Mouse (Mus musculus): Measurements from ENCODE around the gene Polq. TPM values are rescaled to one million over a fixed set of nuclear protein-coding genes. Genes with fewer than 3 reads are reported as not detected.
"Not testable (repeated sequence)": the region's sequence is repeated elsewhere in the genome, so short reads cannot be mapped to it uniquely, and the experiment has no call there.

Gene Polq
- polyA plus RNA-seq, 1 experiment from 2014 or later, result 16.0 TPM

DNA sequence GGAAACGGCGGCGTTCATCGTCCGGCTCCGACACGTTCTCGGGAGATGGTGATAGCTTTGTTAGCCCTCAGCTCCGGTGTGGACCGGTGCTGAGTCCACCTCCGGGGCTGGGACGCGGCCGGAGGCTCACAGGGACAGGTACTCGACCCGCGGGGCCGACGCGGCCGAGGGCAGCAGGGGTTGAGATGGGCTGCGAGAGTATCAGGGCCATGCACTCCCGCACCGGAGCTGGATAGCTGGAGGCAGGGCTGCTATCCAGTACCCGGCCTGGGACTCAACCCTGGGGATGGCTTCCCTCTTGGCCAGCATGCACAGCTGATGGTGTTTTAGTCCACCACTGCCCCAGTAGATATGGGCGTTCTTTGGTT lies 320 bp downstream of the Polq start:
- Histone ChIP-seq H3K36me3 (peaks cover 15% of the 10 kb centered on the region), H3K27me3 (ENCODE audit: low read depth, poor library complexity, severe bottlenecking) (no peaks in the 10 kb centered on the region), H3K4me3 (peak overlapping the region; percentile 93), H3K9me3 (replicated peaks) (no peaks in the 10 kb centered on the region), H3K4me1 (peaks cover 14% of the 10 kb centered on the region; the same call in 1 of the 2 replicates), H3K27ac (peak overlapping the region; percentile 88)
- WGBS, result 0% methylated on average over 26 of the region's 26 CpGs
- DNase-seq (ENCODE audit: low spot score), result no peak

DNA sequence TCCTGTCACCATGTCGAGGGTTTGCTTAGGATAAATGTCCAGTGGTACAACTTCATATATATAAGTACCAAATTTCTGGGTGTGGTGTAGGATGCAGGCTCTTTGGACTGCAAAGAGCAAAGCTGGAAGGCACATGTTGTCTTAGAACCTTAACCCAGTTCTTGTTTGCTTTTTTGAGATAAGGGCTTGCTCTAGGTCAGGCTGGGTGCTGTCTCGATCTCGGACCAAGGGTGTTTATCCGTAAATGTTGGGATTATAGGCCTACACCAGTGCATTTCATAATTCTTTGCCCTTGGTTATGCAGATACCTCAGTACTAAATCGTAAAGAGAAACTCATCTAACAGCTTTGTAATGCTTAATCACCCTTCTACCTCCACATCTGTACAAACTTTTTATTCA lies 750 bp downstream of the Polq start:
- Histone ChIP-seq H3K27me3 (ENCODE audit: low read depth, poor library complexity, severe bottlenecking) (no peaks in the 10 kb centered on the region), H3K9me3 (replicated peaks) (no peaks in the 10 kb centered on the region), H3K4me1 (peaks cover 14% of the 10 kb centered on the region; the same call in 1 of the 2 replicates), H3K36me3 (peaks cover 19% of the 10 kb centered on the region), H3K4me3 (peak overlapping the region; percentile 93), H3K27ac (peak overlapping the region; percentile 88)
- no peak for DNase-seq (ENCODE audit: low spot score)
- WGBS, result 72% methylated on average over 5 of the region's 5 CpGs

DNA sequence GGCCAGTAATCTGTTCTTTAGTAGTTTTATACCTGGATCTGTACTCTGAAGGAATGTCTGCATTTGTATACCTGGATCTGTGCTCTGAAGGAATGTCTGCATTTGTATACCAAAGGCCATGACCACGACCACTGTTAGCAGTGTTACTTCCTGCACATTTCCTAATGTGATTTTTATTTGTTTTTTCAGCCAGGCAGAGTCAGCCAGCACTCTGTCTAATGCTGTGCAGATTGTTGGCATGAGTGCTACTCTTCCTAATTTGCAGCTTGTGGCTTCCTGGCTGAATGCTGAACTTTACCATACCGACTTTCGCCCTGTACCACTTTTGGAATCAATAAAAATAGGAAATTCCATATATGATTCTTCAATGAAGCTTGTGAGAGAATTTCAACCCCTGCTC lies 16.0 kb downstream of the Polq start:
- no peaks in the 10 kb centered on the region for H3K4me1 ChIP-seq
- no peak overlapping the region for H3K27ac ChIP-seq
- 89% methylated on average over 3 of the region's 3 CpGs for WGBS
- H3K4me3 ChIP-seq, result no peak overlapping the region
- H3K36me3 ChIP-seq, result peaks cover 67% of the 10 kb centered on the region
- no peaks in the 10 kb centered on the region for H3K9me3 ChIP-seq (replicated peaks)
- no peak for DNase-seq (ENCODE audit: low spot score)
- no peaks in the 10 kb centered on the region for H3K27me3 ChIP-seq (ENCODE audit: low read depth, poor library complexity, severe bottlenecking)

DNA sequence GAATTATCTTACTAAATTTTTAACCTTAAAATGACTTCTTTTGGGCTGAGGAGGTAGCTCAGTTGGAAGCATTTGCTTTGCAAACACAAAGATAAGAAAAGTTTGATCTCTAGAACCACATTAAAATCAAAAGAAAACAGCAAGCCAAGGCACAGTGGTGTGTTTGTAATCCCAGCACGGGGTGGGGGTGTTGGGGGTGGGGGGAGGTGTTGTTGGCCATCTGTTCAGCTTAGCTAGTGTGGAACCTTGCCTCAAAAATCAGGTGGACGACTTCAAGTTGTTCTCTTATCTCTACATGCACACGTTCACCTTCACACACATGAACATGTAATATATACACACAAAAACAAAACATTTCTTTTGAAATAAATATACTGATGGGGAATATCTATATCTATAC lies 20.4 kb downstream of the Polq start:
- H3K27ac ChIP-seq, result no peak overlapping the region
- 80% methylated on average over 3 of the region's 3 CpGs for WGBS
- no peaks in the 10 kb centered on the region for H3K27me3 ChIP-seq (ENCODE audit: low read depth, poor library complexity, severe bottlenecking)
- no peak for DNase-seq (ENCODE audit: low spot score)
- peaks cover 77% of the 10 kb centered on the region for H3K36me3 ChIP-seq
- no peak overlapping the region for H3K4me3 ChIP-seq
- no peaks in the 10 kb centered on the region for H3K4me1 ChIP-seq
- H3K9me3 ChIP-seq (replicated peaks), result no peaks in the 10 kb centered on the region

GRCm38 (mm10) chr16:37034751-37035150 lies 23.2 kb downstream of the Polq start:
- Histone ChIP-seq H3K9me3 (replicated peaks) (no peaks in the 10 kb centered on the region), H3K36me3 (peaks cover 76% of the 10 kb centered on the region), H3K4me3 (no peak overlapping the region), H3K27ac (no peak overlapping the region), H3K27me3 (ENCODE audit: low read depth, poor library complexity, severe bottlenecking) (no peaks in the 10 kb centered on the region), H3K4me1 (no peaks in the 10 kb centered on the region)
- 94% methylated on average over 8 of the region's 8 CpGs for WGBS
- no peak for DNase-seq (ENCODE audit: low spot score)

DNA sequence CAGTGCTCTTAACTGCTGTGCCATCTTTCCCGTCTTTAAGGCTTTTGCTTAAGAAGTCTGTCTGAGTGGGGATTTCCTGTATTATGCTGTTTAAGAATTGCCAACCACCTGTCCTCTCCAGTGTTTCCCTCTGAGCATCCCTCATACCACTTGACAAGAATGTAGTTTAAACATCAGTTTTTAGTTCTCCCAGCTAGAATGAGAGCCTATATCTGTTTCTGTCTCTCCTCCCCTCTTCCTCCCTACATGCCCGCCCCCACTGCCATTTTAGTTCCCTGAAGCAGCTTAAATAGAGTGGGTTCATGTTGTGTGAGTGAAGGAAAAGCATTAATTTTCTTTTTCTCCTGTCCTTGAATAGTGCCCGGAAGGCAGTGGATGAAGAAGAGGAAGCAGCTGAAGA lies 48.0 kb downstream of the Polq start:
- Histone ChIP-seq H3K27me3 (ENCODE audit: low read depth, poor library complexity, severe bottlenecking) (no peaks in the 10 kb centered on the region), H3K9me3 (replicated peaks) (no peaks in the 10 kb centered on the region), H3K4me1 (no peaks in the 10 kb centered on the region), H3K27ac (no peak overlapping the region), H3K4me3 (no peak overlapping the region), H3K36me3 (peaks cover 65% of the 10 kb centered on the region)
- DNase-seq (ENCODE audit: low spot score), result no peak
- 86% methylated on average over 3 of the region's 3 CpGs for WGBS

GRCm38 (mm10) chr16:37061261-37061660 lies 49.7 kb downstream of the Polq start:
- 98% methylated on average over 4 of the region's 4 CpGs for WGBS
- Histone ChIP-seq H3K9me3 (replicated peaks) (no peaks in the 10 kb centered on the region), H3K27me3 (ENCODE audit: low read depth, poor library complexity, severe bottlenecking) (no peaks in the 10 kb centered on the region), H3K36me3 (peaks cover 72% of the 10 kb centered on the region), H3K4me1 (no peaks in the 10 kb centered on the region), H3K27ac (no peak overlapping the region), H3K4me3 (no peak overlapping the region)
- DNase-seq (ENCODE audit: low spot score), result no peak

DNA sequence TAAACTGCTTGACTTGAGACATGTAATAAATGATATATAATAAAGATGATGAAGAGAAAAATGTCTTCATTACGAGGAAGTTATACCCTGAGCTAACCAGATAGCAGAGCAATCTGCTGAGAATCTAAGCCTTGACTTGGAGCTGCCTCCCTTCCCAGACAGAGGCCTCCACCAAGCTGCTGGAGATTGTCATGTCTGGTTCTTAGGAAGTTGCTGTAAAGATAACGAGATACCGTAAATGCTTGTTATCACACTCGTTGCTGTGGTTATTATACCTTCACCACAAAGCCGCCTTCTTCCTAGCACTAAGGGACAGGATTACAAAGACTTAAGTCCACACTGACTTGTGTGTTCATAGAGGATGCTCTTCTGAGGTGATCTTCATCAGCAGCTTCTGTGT lies 60.8 kb downstream of the Polq start:
- 76% methylated on average over 5 of the region's 5 CpGs for WGBS
- no peaks in the 10 kb centered on the region for H3K27me3 ChIP-seq (ENCODE audit: low read depth, poor library complexity, severe bottlenecking)
- H3K36me3 ChIP-seq, result peaks cover 60% of the 10 kb centered on the region
- H3K27ac ChIP-seq, result no peak overlapping the region
- H3K4me1 ChIP-seq, result no peaks in the 10 kb centered on the region
- no peaks in the 10 kb centered on the region for H3K9me3 ChIP-seq (replicated peaks)
- no peak for DNase-seq (ENCODE audit: low spot score)
- H3K4me3 ChIP-seq, result no peak overlapping the region

GRCm38 (mm10) chr16:37089648-37090047 lies 78.1 kb downstream of the Polq start:
- H3K27ac ChIP-seq, result no peak overlapping the region

DNA sequence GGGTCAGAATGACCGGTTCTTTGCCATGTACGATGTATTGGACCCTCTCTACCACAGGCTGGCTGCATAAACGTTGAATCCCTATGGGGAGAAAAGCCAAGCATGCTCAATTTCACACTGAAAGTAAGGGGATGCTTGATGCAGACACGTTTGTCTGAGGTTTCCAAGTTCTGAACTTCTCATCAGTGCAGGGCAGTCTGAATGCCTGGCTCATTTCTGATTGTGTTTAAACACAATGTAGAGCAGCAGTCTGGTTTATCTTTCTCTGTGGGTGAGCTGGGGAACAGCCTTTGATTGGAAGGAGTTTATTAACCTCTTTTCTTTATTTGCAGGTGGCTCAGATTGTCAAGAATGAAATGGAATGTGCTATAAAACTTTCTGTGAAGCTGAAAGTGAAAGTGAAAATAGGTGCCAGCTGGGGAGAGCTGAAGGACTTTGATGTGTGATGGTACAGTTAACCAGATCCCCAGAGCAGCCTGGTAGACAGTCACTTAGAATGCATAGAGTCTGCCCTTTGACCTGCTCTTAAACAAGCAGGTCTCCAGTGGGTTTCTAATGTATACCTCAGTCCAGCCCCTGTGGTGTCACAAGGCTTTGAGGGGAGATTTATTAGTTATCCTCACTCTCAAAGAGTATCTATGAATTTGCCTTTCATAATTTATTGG lies 82.7 kb downstream of the Polq start:
- 93% methylated on average over 4 of the region's 4 CpGs for WGBS
- no peak for DNase-seq (ENCODE audit: low spot score)
- H3K4me3 ChIP-seq, result no peak overlapping the region
- no peak overlapping the region for H3K27ac ChIP-seq
- H3K36me3 ChIP-seq, result peaks cover 91% of the 10 kb centered on the region
- no peaks in the 10 kb centered on the region for H3K4me1 ChIP-seq
- H3K27me3 ChIP-seq (ENCODE audit: low read depth, poor library complexity, severe bottlenecking), result no peaks in the 10 kb centered on the region
- H3K9me3 ChIP-seq (replicated peaks), result no peaks in the 10 kb centered on the region

More at GRCm38 (mm10) chr16:37089648-37090047, 78.1 kb downstream of the Polq start:
- Histone ChIP-seq H3K4me1 (no peaks in the 10 kb centered on the region), H3K9me3 (replicated peaks) (no peaks in the 10 kb centered on the region), H3K27me3 (ENCODE audit: low read depth, poor library complexity, severe bottlenecking) (no peaks in the 10 kb centered on the region), H3K36me3 (peaks cover 90% of the 10 kb centered on the region), H3K4me3 (no peak overlapping the region)
- WGBS, result 95% methylated on average over 1 of the region's 1 CpGs
- no peak for DNase-seq (ENCODE audit: low spot score)

- no peak for DNase-seq (ENCODE audit: low spot score)
- WGBS, result 39% methylated on average over 5 of the region's 5 CpGs
- Histone ChIP-seq H3K4me1 (peaks cover 3% of the 10 kb centered on the region), H3K9me3 (replicated peaks) (no peaks in the 10 kb centered on the region), H3K4me3 (no peak overlapping the region), H3K27ac (no peak overlapping the region), H3K36me3 (no peaks in the 10 kb centered on the region), H3K27me3 (ENCODE audit: low read depth, poor library complexity, severe bottlenecking) (no peaks in the 10 kb centered on the region)
These were observed 97.2 kb downstream of the Polq start for GRCm38 (mm10) chr16:37108763-37109162.

- WGBS, result 45% methylated on average over 3 of the region's 3 CpGs
- no peaks in the 10 kb centered on the region for H3K36me3 ChIP-seq
- no peak overlapping the region for H3K4me3 ChIP-seq
- DNase-seq (ENCODE audit: low spot score), result no peak
- no peaks in the 10 kb centered on the region for H3K27me3 ChIP-seq (ENCODE audit: low read depth, poor library complexity, severe bottlenecking)
- H3K4me1 ChIP-seq, result peaks cover 3% of the 10 kb centered on the region
- no peak overlapping the region for H3K27ac ChIP-seq
- no peaks in the 10 kb centered on the region for H3K9me3 ChIP-seq (replicated peaks)
These were observed 97.7 kb downstream of the Polq start for GRCm38 (mm10) chr16:37109285-37109684.

GRCm38 (mm10) chr16:37125190-37125589 lies 113.6 kb downstream of the Polq start:
- 90% methylated on average over 1 of the region's 1 CpGs for WGBS
- not testable (repeated sequence) for H3K36me3 ChIP-seq; H3K27me3 ChIP-seq (ENCODE audit: low read depth, poor library complexity, severe bottlenecking); H3K9me3 ChIP-seq (replicated peaks); H3K4me3 ChIP-seq; DNase-seq (ENCODE audit: low spot score); H3K27ac ChIP-seq; H3K4me1 ChIP-seq

Measured in limb, embryonic 10.5 days (tissue).